Mouse (Mus musculus) layer of hippocampus, adult 8-10 months (tissue): ENCODE measurements at regions not wholly inside any gene's neighbourhood (a gene's known extent, or its start where the extent isn't known, plus 50 kb on each side); places are given as distances from the start of the nearest gene placed in this dataset.

Experiments used
- DNase-seq, 2 experiments: peaks; one replicate each; pipeline ENCODE4 v3.0.0; 2022; ENCODE audit warnings: low spot score in 2 of 2

DNA sequence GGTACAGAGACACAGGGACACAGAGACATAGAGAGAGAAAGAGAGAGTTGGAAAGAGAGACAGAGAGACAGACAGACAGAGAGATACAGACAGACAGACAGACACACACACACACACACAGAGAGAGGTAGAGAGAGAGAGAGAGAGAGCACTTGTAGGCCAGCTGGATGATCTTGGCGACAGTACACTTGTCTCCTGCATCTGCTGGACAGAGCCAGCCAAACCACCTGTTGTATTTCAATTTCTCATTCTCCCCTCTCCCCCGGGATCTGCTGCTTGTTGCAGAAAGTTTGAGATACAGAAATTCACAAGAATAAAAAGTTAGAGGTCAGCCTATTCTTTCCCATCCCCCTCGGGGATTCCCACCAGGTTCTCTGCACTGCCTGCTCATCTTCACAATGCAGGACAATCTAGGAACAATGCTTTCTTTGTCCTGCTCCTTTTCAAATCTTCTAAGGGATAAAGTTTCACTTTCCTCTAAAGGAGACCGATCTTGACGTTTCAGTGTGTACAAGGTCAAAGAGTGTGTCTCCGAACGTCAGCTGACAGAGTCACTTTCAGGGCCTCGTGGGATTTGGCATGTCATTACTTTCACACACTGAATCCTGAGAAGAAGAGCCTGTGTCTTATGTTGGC, 94.4 kb upstream of the Nectin3 start:
- no peak for DNase-seq

DNA sequence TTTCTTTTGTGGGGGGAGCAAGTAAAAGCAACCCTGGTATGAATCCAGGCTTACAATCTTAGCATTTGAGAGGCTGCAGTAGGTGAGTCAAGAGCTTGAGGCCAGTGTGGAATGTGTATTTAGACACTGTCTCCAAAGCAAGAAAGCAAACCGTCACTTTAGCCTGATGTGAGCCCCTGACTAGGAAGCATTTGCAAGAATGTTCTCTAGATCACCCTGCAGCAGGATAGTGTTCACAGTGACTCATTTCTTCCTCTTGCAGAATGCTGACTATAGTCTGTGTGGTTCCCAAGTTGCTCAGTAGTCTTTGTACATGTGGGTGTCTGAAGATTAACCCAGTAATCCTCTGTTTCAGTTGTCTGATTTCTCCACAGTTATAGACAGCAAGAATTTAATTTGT, 88.7 kb upstream of the Nectin3 start:
- DNase-seq, result no peak

DNA sequence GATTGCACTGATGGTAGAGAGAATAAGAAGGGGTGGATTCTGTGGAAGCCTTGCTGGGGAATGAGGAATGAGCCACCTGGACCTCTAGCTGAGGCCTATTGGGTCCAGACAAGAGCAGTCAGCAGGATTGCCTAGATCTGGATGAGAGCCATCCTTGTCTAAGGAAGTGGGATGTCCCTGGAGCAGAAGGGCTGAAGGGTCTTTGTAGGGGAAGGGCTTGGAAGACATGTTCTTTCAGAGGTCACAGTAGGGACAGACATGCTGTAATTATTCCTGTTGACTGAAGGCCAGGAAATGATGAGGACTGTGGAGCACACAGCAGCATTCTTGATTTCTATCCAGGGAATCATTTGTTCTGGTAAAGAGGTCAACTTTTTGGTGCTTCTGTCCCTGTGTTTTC, 86.2 kb upstream of the Nectin3 start:
- no peak for DNase-seq

DNA sequence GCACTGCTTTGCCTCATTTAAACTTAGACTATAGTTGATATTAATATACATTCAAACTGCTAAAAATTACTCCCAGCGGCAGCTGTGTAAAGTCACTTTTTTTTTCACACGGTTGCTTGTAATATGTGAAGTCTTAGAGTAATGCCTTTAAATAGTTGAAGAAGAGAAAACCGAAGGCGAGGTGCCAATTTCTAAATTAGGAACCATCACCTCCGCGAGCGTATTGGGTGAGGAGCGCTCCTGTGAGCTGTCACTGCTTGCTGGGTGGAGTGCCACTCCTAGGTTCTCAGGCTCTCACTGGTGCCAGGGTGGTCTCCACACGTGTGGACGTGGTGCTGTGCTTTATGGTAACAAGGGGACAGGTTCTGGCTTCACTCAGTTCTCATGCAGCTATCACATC, 82.8 kb upstream of the Nectin3 start:
- no peak for DNase-seq

DNA sequence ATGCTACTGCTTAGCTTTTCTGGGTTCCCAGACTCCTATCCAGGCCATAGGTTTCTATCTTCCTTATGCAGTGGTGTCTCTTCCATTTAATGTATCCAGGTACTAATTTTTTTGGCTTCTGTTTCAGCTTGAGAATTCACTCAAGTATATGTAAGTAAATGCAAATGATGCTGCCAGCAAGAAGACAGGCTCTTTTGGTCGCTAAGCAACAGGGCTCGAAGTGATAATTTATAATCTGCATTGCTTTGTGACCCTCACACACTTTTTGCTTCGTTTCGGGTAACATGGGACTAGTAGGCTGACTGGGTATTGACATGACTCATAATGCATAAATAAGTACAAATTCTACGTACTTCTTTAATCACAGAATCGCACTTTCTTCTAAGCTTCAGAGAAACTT, 75.9 kb upstream of the Nectin3 start:
- no peak for DNase-seq

DNA sequence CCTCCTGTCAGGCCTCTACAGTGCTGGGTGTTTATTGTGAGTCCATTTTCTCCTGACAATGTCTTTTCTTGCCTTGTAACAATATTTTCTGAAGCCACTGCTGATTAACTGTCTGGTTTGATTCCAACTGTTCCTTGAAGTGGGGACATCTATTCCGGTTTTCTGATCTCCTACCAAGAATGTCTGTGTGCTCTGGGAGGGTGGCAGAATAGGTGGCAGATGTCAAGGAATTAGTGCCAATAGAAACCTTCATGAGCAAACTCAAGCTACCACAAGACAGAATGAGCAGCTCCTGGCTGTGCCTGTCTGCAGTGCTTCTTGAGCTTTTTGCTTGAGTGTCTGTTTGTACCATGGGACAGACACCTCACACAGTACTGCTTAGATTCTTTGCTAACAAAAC, 69.1 kb upstream of the Nectin3 start:
- no peak for DNase-seq

DNA sequence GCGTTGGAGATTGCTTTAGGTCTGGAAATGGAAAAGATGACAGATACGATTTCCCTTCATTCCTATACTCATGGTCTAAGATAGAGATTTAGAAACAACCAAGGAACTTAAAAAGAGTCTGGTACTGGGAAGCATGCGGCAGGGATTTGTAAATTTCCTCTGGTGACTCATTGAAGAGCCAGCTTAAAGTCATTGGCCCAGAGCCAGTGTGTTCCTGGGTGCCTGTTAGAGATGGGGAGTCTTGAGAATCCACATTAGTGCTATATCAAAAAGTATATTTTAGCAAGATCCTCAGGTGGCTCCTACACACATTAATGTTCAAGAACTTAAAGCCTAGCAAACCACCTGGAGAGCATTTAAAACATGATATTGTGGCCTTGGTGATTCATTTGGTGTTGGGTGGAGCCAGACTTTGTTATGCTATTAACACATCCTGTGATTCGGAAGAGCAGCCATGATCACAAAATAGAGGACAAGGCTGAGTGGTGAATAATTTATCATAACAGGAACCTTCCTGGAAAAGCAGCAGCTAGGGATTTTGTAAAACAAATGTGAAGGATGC, 67.8 kb upstream of the Nectin3 start:
- no peak for DNase-seq

DNA sequence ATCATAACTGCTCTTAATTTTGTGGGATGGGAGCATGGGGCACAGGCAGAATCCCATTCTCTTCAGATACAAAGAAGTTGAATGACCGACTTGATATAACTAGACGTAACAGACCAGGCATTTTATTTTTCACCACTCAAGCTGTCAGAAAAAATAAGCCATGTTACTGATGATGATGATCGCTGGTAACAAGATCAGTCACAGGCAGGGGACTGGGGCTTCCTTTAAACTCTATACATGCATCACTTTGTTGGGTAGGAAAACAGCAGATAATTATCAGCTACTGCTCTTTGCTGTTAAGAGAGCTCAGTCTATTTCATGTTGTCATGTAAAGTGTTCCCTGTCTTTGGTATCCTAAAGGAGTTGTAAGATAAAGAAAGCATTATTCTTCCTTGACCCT, 59.0 kb upstream of the Nectin3 start:
- DNase-seq, result no peak

DNA sequence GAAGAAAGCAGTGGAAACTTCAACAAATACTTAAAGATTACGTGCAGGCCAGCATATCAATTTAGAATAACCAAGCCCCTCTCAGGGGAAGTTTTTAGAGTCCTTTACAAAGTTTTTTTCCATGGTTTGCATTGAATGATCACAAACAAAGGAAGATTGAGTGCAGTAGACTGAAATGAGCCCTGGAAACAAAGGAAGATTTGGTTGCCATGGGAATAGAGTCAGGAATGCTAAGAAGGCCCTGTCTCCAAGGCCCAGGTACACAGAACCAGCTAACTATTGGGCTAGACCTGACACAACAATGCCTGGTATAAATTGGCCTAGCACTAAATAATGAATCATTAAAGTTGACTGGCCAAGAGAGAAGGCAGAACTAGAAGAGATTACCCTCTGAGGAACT, 49.9 kb upstream of the Nectin3 start:
- no peak for DNase-seq
